Mouse (Mus musculus) liver, embryonic 15.5 days (tissue): Measurements from ENCODE around the gene Mrpl24. TPM values are rescaled to one million over a fixed set of nuclear protein-coding genes. Genes with fewer than 3 reads are reported as not detected.
"Not testable (repeated sequence)": the region's sequence is repeated elsewhere in the genome, so short reads cannot be mapped to it uniquely, and the experiment has no call there.

Experiments used
- ATAC-seq: fragments of 200-750 bp; cut with Nextera tagmentation; 2 replicates; pipeline ENCODE4 v1.8.0; 2017; ENCODE audit warnings: moderate number of reproducible peaks, mild to moderate bottlenecking, moderate library complexity; ENCODE audit not compliant: insufficient read depth
- H3K27ac ChIP-seq: fragments of 300-500 bp; sonication (generic); replicated peaks from 2 replicates; pipeline ENCODE4 v1.5.1; 2015; ENCODE audit warnings: mild to moderate bottlenecking, inconsistent platforms
- H3K27me3 ChIP-seq: fragments of 300-500 bp; sonication (generic); 2 replicates; pipeline ENCODE4 v1.6.1; 2015; ENCODE audit warnings: mild to moderate bottlenecking, inconsistent platforms
- H3K36me3 ChIP-seq: fragments of 300-500 bp; sonication (generic); replicated peaks from 2 replicates; pipeline ENCODE4 v1.6.1; 2015; ENCODE audit warnings: moderate library complexity, mild to moderate bottlenecking, inconsistent platforms
- H3K4me1 ChIP-seq: fragments of 300-500 bp; sonication (generic); replicated peaks from 2 replicates; pipeline ENCODE4 v1.6.1; 2015; ENCODE audit warnings: inconsistent platforms
- H3K4me2 ChIP-seq: fragments of 300-500 bp; sonication (generic); 2 replicates; pipeline ENCODE4 v1.6.1; 2015; ENCODE audit warnings: moderate library complexity, mild to moderate bottlenecking, inconsistent platforms
- H3K4me3 ChIP-seq: fragments of 300-500 bp; sonication (generic); replicated peaks from 2 replicates; pipeline ENCODE4 v1.5.1; 2015; ENCODE audit warnings: mild to moderate bottlenecking, inconsistent platforms
- H3K9ac ChIP-seq: fragments of 300-500 bp; sonication (generic); 2 replicates; pipeline ENCODE4 v1.6.1; 2015; ENCODE audit warnings: moderate library complexity, mild to moderate bottlenecking, inconsistent platforms
- H3K9me3 ChIP-seq: fragments of 300-500 bp; sonication (generic); replicated peaks from 2 replicates; pipeline ENCODE4 v1.6.1; 2016; ENCODE audit warnings: inconsistent platforms
- WGBS: fragments of 180-500 bp; shearing (Covaris S2); methylation state at CpG from one replicate; pipeline ENCODE4 v1.1.7; 2015; ENCODE audit warnings: mixed read lengths; ENCODE audit not compliant: insufficient replicate concordance; 5-methylcytosine and 5-hydroxymethylcytosine counted together
- polyA plus RNA-seq: library from polyadenylated mRNA; unstranded; fragments of >200 nt; fragmentation: Nextera tagmentation; extraction: Ambion mirVana; gene quantifications from 2 replicates; pipeline ENCODE4 v1.2.1, GENCODE M21; 2015

The Mrpl24 gene
- polyA plus RNA-seq = 30.7 and 33.5 TPM in 2 replicates

DNA sequence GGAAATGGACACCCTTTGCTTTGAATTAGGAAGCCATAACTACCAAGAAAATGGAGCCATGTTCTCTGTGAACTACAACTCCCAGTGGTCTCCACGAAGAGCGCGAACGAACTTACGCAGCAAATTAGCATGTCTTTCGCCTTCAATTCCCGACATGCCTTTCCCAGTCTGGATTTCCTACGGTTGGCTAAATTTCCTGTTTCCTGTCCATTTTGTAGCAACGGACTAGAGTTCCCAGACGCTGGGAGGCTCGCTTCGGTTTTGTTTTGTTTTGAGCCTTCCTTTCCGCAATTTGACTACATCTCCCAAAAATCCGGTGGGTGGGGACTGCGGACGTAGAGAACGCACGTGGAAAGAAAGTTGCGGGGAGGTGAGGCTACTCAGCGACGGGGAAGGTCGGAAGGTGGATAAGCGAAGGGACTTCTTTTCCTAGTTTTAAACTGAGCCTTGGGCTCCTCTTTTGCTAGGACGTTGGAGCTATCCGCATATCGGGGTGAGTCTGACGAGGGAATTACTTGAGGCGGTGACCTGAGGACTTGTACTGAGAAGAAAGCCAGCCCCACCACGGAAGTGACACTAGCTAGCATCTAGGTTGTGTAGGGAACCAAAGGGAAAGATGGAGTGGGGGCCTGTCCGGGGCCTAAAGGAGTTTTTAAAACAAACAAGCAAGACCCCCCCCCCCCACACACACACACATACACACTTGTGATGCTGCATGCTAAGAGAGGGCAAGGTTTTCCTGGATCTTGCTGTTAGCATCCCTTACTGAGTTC, at the start of gene Mrpl24:
Mrpl24 (plus strand) TSS at position 171 of the 773 bp plus-strand sequence.
- peak within 1 kb of the TSS; percentile 82 for H3K27ac ChIP-seq
- peak within 1 kb of the TSS; percentile 69 for H3K4me3 ChIP-seq
- H3K4me1 ChIP-seq = peaks cover 33% of the 10 kb centered on the region
- peaks cover 61% of the 10 kb centered on the region for H3K36me3 ChIP-seq
- peak within 1 kb of the TSS; percentile 75 for H3K9ac ChIP-seq
- no peaks in the 10 kb centered on the region for H3K27me3 ChIP-seq
- H3K4me2 ChIP-seq = peak within 1 kb of the TSS; percentile 85
- H3K9me3 ChIP-seq = no peaks in the 10 kb centered on the region
- under 1% methylated on average over 30 of the region's 30 CpGs for WGBS
- peak; percentile 74 for ATAC-seq

DNA sequence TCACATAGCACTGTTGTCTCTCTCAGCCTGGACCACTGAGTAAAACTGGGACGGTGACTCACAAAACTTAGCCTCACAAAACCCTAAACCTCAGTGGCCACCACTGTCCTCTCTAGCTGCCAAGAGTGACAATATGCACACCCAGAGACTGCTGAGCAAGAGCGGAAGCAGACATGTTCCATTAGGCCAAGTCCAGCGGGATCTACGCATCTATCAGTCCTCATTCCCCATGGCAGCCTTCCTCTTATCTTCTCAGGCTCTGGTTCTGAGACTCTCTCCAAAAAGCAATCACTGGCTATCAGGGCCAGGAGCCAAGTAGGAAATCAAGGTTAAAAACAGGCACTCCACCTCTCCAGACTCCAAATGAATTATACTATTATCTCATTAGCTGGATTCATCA, 41.6 kb upstream of the Mrpl24 start:
- WGBS = 85% methylated on average over 4 of the region's 4 CpGs
- Histone ChIP-seq H3K27ac (no peak overlapping the region), H3K9ac (no peak overlapping the region), H3K27me3 (no peaks in the 10 kb centered on the region), H3K4me1 (peaks cover 2% of the 10 kb centered on the region; the same call in 1 of the 2 replicates), H3K36me3 (peaks cover 72% of the 10 kb centered on the region), H3K4me3 (no peak overlapping the region), H3K4me2 (no peak overlapping the region), H3K9me3 (no peaks in the 10 kb centered on the region)
- ATAC-seq = no peak

DNA sequence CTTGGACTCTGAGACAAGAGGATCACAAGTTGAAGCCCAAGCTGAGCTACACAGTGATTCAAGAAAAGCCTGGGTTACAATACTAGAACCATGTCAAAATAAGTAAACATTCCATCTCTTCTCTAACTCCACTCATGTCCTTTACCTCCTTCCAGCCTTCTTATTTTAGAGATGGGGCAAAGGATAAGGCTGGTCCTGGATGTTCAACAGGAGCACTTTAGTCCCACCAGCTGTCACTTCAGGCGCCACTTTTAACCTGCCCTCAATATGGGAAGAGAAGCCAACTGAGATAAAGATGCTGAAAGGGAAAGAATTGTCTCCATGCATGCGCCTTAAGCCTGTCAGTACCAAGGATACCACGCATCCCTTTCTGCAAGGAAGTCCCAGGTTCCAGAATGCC, 35.0 kb upstream of the Mrpl24 start:
- Histone ChIP-seq H3K9me3 (no peaks in the 10 kb centered on the region), H3K9ac (peak overlapping the region; percentile 77), H3K27me3 (no peaks in the 10 kb centered on the region), H3K4me3 (peak overlapping the region; percentile 71), H3K27ac (peak overlapping the region; percentile 91), H3K4me2 (peak overlapping the region; percentile 81), H3K36me3 (peaks cover 21% of the 10 kb centered on the region), H3K4me1 (peaks cover 30% of the 10 kb centered on the region)
- WGBS = under 1% methylated on average over 3 of the region's 3 CpGs
- no peak for ATAC-seq

DNA sequence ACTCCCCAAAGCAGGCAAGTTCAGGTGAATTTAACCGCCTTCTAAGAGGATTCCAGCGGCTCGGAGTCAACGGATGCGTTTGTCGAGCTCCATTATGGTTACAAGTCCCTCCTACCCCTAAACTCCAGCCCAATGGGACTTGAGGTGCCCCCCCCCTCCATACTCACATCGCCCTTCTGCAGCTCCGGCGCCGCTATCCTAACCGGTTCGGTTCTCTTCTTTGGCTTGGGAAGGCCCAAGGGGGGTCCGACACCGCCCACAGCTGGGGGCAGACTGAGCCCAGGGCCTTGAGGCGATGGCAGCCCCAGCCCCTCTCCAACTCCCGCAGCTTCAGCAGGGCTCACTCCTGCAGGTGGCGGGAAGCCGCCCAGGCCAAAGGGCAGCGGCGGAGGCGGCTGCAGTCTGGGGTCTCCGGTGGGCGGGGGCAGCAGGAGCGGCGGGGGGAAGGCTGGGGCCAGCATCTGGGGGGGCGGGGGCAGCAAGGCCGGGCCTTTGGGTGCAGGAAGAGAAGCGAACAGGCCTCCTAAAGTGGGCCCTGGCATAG, 34.5 kb upstream of the Mrpl24 start:
- H3K4me2 ChIP-seq = peak overlapping the region; percentile 81
- peak overlapping the region; percentile 91 for H3K27ac ChIP-seq
- H3K4me3 ChIP-seq = peak overlapping the region; percentile 71
- H3K36me3 ChIP-seq = peaks cover 20% of the 10 kb centered on the region
- 0% methylated on average over 28 of the region's 28 CpGs for WGBS
- peak overlapping the region; percentile 77 for H3K9ac ChIP-seq
- H3K9me3 ChIP-seq = no peaks in the 10 kb centered on the region
- peaks cover 30% of the 10 kb centered on the region for H3K4me1 ChIP-seq
- ATAC-seq = no peak; the same call in 1 of the 2 replicates
- no peaks in the 10 kb centered on the region for H3K27me3 ChIP-seq

DNA sequence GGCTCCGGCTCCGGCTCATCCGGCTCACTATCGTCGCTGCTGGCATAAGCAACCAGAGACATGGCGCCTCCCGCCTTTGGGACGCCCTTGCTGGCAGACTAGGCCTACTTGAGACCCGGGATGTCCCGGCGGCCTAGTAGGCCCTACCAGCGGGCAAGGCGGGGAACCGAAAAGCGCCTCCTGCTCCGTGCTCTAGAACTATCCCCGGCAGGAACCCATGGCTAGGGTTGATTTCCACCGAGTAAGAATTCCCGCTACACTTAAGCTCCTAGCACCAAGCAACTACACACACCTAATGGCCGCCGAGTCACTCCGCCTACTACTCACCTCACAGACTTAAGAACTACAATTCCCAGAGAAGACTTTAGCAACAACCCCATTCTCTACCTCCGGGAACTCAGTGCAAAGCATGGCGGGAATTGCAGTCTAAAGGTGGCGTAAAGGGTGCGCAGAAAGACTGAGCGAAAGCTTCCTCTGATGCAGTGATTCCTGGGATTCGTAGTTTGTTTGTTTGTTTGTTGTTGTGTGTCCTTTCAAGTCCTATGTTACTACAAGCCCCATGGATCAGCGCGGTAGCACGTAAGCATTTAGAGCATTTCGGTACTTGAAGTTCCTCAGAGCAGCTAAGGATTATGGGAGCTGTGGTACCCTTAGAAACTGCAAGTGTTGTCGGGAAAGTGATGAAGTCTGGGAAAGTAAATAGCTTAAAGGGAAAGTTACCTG, 33.9 kb upstream of the Mrpl24 start, which contains the start of gene Prcc:
Prcc (minus strand) TSS at position 328 of the 723 bp plus-strand sequence.
- peak within 1 kb of the TSS; percentile 71 for H3K4me3 ChIP-seq
- peak; percentile 96 for ATAC-seq
- peaks cover 30% of the 10 kb centered on the region for H3K4me1 ChIP-seq
- peaks cover 14% of the 10 kb centered on the region for H3K36me3 ChIP-seq
- H3K27me3 ChIP-seq = no peaks in the 10 kb centered on the region
- WGBS = under 1% methylated on average over 33 of the region's 33 CpGs
- H3K4me2 ChIP-seq = peak within 1 kb of the TSS; percentile 81
- H3K27ac ChIP-seq = peak within 1 kb of the TSS; percentile 91
- no peaks in the 10 kb centered on the region for H3K9me3 ChIP-seq
- H3K9ac ChIP-seq = peak within 1 kb of the TSS; percentile 77

DNA sequence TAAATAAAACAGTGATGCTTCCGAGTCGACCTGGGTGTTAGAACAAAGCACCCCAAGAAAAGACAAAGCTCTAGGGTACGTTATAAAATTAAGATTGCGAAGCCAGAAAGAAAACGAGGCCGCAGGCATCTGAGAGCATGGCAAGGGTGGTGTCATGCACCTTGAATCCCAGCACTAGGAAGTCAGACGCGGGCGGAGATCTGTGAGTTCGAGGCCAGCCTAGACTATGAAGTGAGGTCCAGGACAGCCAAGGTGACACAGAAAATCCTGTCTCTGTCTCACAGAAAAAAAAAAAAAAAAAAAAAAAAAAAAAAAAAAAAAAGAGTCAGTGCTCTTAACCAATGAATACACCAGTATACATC, 33.3 kb upstream of the Mrpl24 start:
- H3K4me2 ChIP-seq = peak overlapping the region; percentile 81
- 6% methylated on average over 10 of the region's 10 CpGs for WGBS
- peak overlapping the region; percentile 48; the same call in 1 of the 2 replicates for H3K9ac ChIP-seq
- peaks cover 30% of the 10 kb centered on the region for H3K4me1 ChIP-seq
- ATAC-seq = peak; percentile 6
- H3K36me3 ChIP-seq = peaks cover 8% of the 10 kb centered on the region; the same call in 1 of the 2 replicates
- H3K9me3 ChIP-seq = no peaks in the 10 kb centered on the region
- H3K27me3 ChIP-seq = no peaks in the 10 kb centered on the region
- H3K27ac ChIP-seq = peak overlapping the region; percentile 91
- peak overlapping the region; percentile 71 for H3K4me3 ChIP-seq

DNA sequence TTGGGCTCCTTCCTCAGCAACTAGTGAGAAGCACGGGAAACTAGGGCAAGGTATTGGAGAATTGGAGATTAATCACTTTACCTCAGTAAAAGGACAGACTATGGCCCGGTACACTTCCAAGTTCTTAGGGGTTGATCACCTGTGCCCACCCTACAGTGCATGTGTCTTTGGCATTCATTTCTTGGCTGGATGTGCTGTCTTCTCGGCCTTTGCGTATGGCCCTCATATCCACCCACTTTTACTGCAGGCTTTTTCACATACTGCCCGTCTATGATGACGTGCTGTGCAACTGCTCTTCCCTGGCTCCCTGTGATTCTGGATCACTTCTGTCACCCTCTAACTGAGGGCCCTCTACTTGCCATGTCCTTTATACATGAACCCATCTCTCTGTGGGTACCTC, 32.9 kb upstream of the Mrpl24 start:
- 0 out of 2 replicates have a peak, but pooled peaks cover 4% of the 10 kb centered on the region for H3K36me3 ChIP-seq
- WGBS = 77% methylated on average over 6 of the region's 6 CpGs
- no peaks in the 10 kb centered on the region for H3K27me3 ChIP-seq
- peaks cover 30% of the 10 kb centered on the region for H3K4me1 ChIP-seq
- H3K4me2 ChIP-seq = peak overlapping the region; percentile 81
- H3K27ac ChIP-seq = peak overlapping the region; percentile 91
- H3K4me3 ChIP-seq = peak overlapping the region; percentile 71
- ATAC-seq = no peak
- peak overlapping the region; percentile 48; the same call in 1 of the 2 replicates for H3K9ac ChIP-seq
- no peaks in the 10 kb centered on the region for H3K9me3 ChIP-seq

DNA sequence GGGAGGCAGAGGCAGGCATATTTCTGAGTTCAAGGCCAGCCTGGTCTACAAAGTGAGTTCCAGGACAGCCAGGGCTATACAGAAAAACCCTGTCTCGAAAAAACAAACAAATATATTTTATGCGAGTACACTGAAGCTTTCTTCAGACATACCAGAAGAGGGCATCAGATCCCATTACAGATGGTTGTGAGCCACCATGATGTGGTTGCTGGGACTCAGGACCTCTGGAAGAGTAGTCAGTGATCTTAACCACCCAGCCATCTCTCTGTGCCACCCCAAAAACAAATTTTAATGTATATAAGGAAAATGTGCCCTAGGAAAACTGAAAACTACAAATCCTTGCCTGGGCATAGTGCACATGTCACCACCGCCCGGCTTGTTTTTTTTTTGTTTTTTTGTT, 31.9 kb upstream of the Mrpl24 start:
- not testable (repeated sequence) for H3K9me3 ChIP-seq, H3K4me2 ChIP-seq, ATAC-seq, H3K4me3 ChIP-seq, H3K9ac ChIP-seq, H3K27ac ChIP-seq, H3K27me3 ChIP-seq, H3K36me3 ChIP-seq
- peaks cover 29% of the 10 kb centered on the region for H3K4me1 ChIP-seq
- WGBS = 72% methylated on average over 4 of the region's 4 CpGs

DNA sequence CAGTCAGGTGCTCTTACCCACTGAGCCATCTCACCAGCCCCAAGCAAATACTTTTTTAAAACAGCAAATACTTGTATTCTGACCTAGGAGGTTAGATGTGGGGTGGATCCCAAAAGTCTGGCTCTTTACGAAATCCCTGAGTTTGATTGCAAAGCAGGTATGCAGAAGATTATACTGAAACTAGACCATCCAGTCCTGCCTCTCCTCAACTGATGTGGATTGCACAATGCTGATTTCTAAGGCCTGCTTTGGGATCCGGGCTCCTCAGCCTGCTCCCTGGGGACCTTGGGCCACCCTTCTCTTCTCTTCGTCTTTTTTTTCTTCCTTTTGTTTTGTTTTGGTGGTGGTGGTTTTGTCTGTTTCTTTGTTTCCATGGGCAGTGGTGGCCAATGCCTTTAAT, 27.8 kb upstream of the Mrpl24 start:
- Histone ChIP-seq H3K9ac (no peak overlapping the region), H3K27me3 (no peaks in the 10 kb centered on the region), H3K36me3 (no peaks in the 10 kb centered on the region), H3K27ac (no peak overlapping the region), H3K4me3 (no peak overlapping the region), H3K4me1 (peaks cover 21% of the 10 kb centered on the region), H3K4me2 (no peak overlapping the region), H3K9me3 (no peaks in the 10 kb centered on the region)
- 74% methylated on average over 3 of the region's 3 CpGs for WGBS
- ATAC-seq = no peak

DNA sequence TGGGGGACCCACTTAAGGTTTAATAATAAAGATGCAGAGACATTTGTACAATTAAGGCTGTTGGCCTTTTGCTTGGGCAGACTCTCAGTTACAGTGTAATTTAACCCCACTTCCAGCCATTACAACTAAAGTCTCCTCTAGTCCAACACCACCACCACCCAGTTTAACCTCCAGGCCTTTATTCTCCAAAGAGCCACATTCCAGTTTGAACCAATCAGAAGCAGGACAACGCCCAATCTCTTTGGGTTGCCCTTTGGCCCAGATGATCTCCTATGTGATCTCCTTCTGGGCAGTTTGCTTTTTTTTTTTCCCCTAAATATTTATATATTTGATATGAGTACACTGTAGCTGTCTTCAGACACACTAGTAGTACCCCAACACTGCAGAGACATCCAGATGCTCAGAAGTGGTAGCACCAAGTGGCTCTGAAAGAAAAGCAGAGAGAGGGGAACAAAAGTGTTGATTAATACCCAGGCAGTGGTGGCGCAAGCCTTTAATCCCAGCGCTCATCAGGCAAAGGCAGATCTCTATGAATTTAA, 25.9 kb upstream of the Mrpl24 start:
- Histone ChIP-seq H3K27me3 (no peaks in the 10 kb centered on the region), H3K9ac (no peak overlapping the region), H3K4me1 (peaks cover 15% of the 10 kb centered on the region), H3K4me2 (no peak overlapping the region), H3K36me3 (no peaks in the 10 kb centered on the region), H3K4me3 (no peak overlapping the region), H3K9me3 (no peaks in the 10 kb centered on the region), H3K27ac (peak overlapping the region; percentile 14)
- no peak for ATAC-seq
- 73% methylated on average over 3 of the region's 3 CpGs for WGBS

DNA sequence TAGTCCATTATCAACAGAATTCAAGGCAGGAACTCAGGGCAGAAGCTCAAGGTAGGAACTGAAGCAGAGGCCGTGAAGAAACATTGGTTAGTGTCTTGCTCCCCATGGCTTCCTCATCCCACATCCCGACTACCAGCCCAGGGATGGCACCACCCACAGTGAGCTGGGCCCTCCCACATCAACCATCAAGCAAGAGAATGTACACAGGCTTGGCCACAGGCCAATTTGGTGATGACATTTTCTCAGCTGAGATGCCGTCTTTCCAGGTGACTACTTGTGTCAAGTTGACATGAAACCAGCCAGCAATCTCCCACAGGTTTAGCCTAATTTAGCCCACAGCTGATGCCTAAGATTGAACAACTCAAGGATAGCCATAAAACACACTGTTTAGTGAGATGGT, 20.0 kb upstream of the Mrpl24 start:
- H3K27ac ChIP-seq = 0 out of 2 replicates have a peak overlapping the region, but pooled peaks have one; percentile 29
- WGBS = 60% methylated on average over 3 of the region's 3 CpGs
- H3K4me3 ChIP-seq = no peak overlapping the region
- H3K27me3 ChIP-seq = no peaks in the 10 kb centered on the region
- peaks cover 43% of the 10 kb centered on the region for H3K4me1 ChIP-seq
- no peaks in the 10 kb centered on the region for H3K36me3 ChIP-seq
- no peaks in the 10 kb centered on the region for H3K9me3 ChIP-seq
- H3K4me2 ChIP-seq = no peak overlapping the region
- ATAC-seq = no peak
- H3K9ac ChIP-seq = no peak overlapping the region
